Mouse (Mus musculus): ENCODE results near the gene Sat2.

DNA sequence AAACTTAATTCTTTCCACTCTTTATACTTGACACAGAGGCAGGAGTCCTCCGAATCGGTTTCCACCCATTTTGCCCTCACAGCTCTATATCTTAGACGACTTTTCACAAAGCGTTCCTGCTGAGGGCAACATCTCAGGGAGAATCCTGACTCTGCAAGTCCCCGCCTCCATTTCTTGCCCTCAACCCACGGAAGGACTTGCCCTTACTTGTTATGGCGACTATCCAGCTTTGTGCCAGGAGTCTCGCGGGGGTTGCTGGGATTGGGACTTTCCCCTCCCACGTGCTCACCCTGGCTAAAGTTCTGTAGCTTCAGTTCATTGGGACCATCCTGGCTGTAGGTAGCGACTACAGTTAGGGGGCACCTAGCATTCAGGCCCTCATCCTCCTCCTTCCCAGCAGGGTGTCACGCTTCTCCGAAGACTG lies 41.7 kb upstream of the Sat2 start, which contains the start of the genes Wrap53 and Trp53:
- TF ChIP-seq MAX (IDR thresholded peaks at IDR 0.05) (peak; percentile 100), CTCF (IDR thresholded peaks at IDR 0.05; ENCODE audit: control insufficient read depth, insufficient read depth, insufficient read length) (no peak), FOSL1 (IDR thresholded peaks at IDR 0.05; ENCODE audit: insufficient read depth, low read length, poor library complexity, severe bottlenecking) (no peak)
